Mouse (Mus musculus) liver, adult 2 months (tissue): ENCODE measurements around the gene Cdkn2d. TPM values are rescaled to one million over a fixed set of nuclear protein-coding genes. Genes with fewer than 3 reads are reported as not detected.
A peak's percentile ranks its signal among the peaks of the same experiment; 100 is the strongest.
"Not testable (repeated sequence)": the region's sequence is repeated elsewhere in the genome, so short reads cannot be mapped to it uniquely, and the experiment has no call there.

Source experiments
- DNase-seq: peaks from one replicate; pipeline ENCODE4 v3.0.0-alpha.2; 2011; ENCODE audit warnings: low read depth, low spot score; ENCODE audit errors: extremely low read depth
- H3K27ac ChIP-seq: fragments of 200-500 bp; replicated peaks from 2 replicates; pipeline ENCODE4 v1.5.1; 2012; ENCODE audit warnings: low read depth, mild to moderate bottlenecking, control low read depth, inconsistent platforms, low read length; ENCODE audit not compliant: insufficient read depth
- H3K27me3 ChIP-seq: fragments of 200-500 bp; 2 replicates; pipeline ENCODE4 v1.6.1; 2012; ENCODE audit warnings: mild to moderate bottlenecking, moderate library complexity, low read length, inconsistent platforms; ENCODE audit not compliant: control insufficient read depth, insufficient read depth
- H3K36me3 ChIP-seq: fragments of 200-500 bp; 2 replicates; pipeline ENCODE4 v1.6.1; 2012; ENCODE audit warnings: low read length, inconsistent platforms; ENCODE audit not compliant: control insufficient read depth, insufficient read depth
- H3K4me1 ChIP-seq: fragments of 200-500 bp; 2 replicates; pipeline ENCODE4 v1.6.1; 2011; ENCODE audit warnings: low read length; ENCODE audit not compliant: control insufficient read depth, insufficient read depth
- H3K4me3 ChIP-seq: fragments of 200-500 bp; 2 replicates; pipeline ENCODE4 v1.5.1; 2011; ENCODE audit warnings: low read depth, mild to moderate bottlenecking, control low read depth, low read length, moderate library complexity; ENCODE audit not compliant: insufficient read depth
- H3K79me2 ChIP-seq: fragments of 200-500 bp; 2 replicates; pipeline ENCODE4 v1.6.1; 2012; ENCODE audit warnings: inconsistent platforms, mild to moderate bottlenecking, low read length, moderate library complexity; ENCODE audit not compliant: control insufficient read depth, insufficient read depth
- H3K9ac ChIP-seq: fragments of 200-500 bp; 2 replicates; pipeline ENCODE4 v1.6.1; 2012; ENCODE audit warnings: low read depth, mild to moderate bottlenecking, control low read depth, inconsistent platforms, low read length
- CTCF ChIP-seq: fragments of 200-500 bp; IDR thresholded peaks from 2 replicates; pipeline ENCODE4 v1.5.1; 2011; ENCODE audit warnings: low read depth, low read length, control low read depth
- POLR2A ChIP-seq: fragments of 200-500 bp; IDR thresholded peaks from 2 replicates; pipeline ENCODE4 v1.6.1; 2011; ENCODE audit warnings: low read length, control low read depth; ENCODE audit not compliant: insufficient read depth; ENCODE audit errors: extremely low read depth
- WGBS: fragments of 180-500 bp; shearing (Covaris S2); methylation state at CpG from one replicate; pipeline ENCODE4 v1.1.7; 2018; 5-methylcytosine and 5-hydroxymethylcytosine counted together
- polyA plus RNA-seq: library from polyadenylated mRNA; depleted of rRNA; stranded (reverse); fragments of >200 nt; gene quantifications from 2 replicates; pipeline ENCODE4 v1.2.3, GENCODE M21; 2012
- total RNA-seq: library from RNA; depleted of rRNA; stranded (reverse); fragments of >200 nt; gene quantifications from 2 replicates; pipeline ENCODE4 v1.2.3, GENCODE M21; 2014

The Cdkn2d gene
- total and polyA plus RNA-seq, 2 experiments = 3.0 to 5.1 TPM

DNA sequence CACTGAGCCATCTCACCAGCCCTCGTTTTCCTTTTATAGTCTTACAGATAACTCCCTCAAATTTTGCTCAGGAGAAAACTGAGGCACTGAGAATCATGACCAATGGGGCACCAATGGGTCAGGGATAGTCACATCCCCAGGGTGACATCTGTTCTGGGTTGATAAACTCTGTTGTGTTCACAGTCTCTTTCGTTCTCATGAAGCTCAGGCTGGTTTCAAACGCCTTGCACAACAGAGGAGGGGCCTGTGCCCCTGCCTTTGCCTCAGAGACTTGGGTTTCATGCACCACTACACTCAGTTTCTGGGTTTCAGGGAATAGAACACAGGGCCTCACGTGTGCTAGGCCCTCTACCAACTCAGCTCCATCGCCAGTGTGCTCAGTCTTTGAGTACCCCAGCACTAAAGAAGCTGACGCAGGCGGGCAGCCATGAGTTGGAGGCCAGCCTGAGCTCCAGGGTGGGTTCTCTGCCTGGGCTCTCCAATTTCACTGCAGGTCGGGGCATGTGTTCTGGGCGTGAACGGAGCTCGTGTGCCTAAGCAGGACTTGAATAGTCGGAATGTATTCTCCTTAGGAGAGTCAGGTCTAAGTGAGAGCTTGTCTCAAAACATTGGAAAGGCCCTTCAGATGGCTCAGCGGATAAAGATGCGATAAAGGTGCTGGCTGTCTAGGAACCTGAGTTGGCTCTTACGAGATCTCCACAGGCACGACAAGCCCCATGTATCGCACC is 26.8 kb downstream of the Cdkn2d start:
- DNase-seq = no peak
- no peaks in the 10 kb centered on the region for H3K27me3 ChIP-seq
- WGBS = 47% methylated on average over 17 of the region's 17 CpGs
- peaks cover 7% of the 10 kb centered on the region; the same call in 1 of the 2 replicates for H3K36me3 ChIP-seq
- H3K4me1 ChIP-seq = peaks cover 8% of the 10 kb centered on the region
- H3K27ac ChIP-seq = no peak overlapping the region
- H3K4me3 ChIP-seq = no peak overlapping the region
- peak overlapping the region; percentile 36; the same call in 1 of the 2 replicates for H3K9ac ChIP-seq
- TF ChIP-seq POLR2A (no peak), CTCF (no peak)
- peaks cover 7% of the 10 kb centered on the region; the same call in 1 of the 2 replicates for H3K79me2 ChIP-seq

DNA sequence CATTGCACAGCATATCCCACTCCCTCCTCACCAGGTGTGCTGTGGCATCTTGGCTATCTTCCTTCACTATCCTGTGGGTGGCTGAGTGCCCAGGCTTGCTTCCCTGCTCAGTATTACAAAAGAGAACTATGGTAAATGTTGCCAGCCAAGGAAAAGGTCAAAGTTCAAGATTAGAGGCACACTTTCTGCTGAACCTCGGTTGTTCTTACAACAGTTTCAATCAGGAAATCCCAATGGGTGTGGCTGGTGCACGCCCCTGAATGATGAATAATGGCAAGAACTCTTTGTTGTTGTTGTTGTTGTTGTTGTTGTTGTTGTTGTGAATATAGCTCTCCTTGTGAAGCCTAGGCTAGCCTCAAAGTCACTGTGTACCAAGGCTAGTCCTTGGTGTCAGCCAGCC is 29.4 kb downstream of the Cdkn2d start:
- Histone ChIP-seq H3K27ac (no peak overlapping the region), H3K4me1 (peaks cover 8% of the 10 kb centered on the region), H3K4me3 (no peak overlapping the region), H3K27me3 (no peaks in the 10 kb centered on the region), H3K79me2 (peaks cover 7% of the 10 kb centered on the region; the same call in 1 of the 2 replicates), H3K9ac (no peak overlapping the region), H3K36me3 (no peaks in the 10 kb centered on the region)
- TF ChIP-seq CTCF = no peak
- no peak for TF ChIP-seq POLR2A
- 9% methylated on average over 2 of the region's 2 CpGs for WGBS
- DNase-seq = peak; percentile 92

DNA sequence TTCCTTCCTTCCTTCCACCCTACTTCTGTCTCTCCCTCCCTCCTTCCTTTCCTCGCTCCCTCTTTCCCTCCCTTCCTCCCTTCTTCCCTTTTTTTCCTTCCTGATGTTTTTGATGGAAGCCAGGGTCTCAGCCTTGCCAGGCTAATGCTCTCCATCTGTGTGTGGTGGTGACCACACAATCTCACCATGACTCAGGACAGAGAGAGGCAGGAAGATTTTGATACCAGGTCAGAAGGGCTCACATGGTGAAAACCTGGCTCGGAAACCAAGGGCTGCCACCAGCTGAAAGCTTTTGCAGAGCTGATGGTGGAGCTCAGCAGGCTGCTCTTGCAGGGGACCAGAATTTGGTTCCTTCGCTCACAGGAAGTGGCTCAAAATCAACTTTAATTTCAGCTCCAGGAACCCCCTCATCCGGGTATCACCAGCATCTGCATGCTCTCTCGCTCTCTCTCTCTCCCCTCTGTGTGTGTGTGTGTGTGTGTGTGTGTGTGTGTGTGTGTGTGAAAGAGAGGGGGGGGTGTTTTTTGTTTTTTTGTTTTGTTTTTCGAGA is 30.6 kb downstream of the Cdkn2d start:
- Histone ChIP-seq H3K36me3 (no peaks in the 10 kb centered on the region), H3K4me1 (peaks cover 6% of the 10 kb centered on the region), H3K4me3 (no peak overlapping the region), H3K9ac (no peak overlapping the region), H3K79me2 (peaks cover 4% of the 10 kb centered on the region; the same call in 1 of the 2 replicates), H3K27ac (no peak overlapping the region), H3K27me3 (no peaks in the 10 kb centered on the region)
- 87% methylated on average over 6 of the region's 6 CpGs for WGBS
- no peak for DNase-seq
- TF ChIP-seq CTCF (no peak), POLR2A (no peak)

DNA sequence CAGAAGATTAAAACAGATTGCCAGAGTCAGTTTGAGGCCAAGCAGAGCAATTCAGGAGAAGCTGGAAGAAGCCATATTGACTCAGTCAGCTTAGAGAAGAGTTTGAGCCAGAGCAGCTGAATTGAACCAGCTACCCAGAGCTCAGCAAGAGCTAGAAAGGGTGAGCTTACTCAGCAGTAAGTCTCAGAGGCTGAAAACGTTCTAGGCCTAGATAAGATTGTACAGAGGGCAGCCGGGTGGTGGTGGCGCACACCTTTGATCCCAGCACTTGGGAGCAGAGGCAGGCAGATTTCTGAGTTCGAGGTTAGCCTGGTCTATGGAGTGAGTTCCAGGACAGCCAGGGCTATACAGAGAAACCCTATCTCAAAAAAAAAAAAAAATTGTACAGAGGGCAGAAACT is 34.9 kb downstream of the Cdkn2d start:
- H3K4me1 ChIP-seq, H3K27me3 ChIP-seq, H3K4me3 ChIP-seq, H3K36me3 ChIP-seq, DNase-seq, H3K27ac ChIP-seq, H3K79me2 ChIP-seq, H3K9ac ChIP-seq: not testable (repeated sequence)
- 89% methylated on average over 4 of the region's 4 CpGs for WGBS

DNA sequence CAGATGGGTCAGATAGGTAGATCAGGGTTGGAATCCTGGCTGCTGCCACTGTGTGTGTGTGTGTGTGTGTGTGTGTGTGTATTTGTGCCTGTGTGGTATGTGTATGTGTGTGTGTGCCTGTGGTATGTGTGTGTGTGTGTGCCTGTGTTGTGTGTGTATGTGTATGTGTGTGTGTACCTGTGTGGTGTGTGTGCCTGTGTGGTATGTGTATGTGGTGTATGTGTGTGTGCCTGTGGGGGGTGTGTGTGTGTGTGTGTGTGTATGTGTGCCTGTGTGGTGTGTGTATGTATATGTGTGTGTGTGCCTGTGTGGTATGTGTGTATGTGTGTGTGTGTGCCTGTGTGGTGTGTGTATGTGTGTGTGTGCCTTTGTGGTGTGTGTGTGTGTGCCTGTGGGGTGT is 36.5 kb downstream of the Cdkn2d start:
- TF ChIP-seq POLR2A (no peak), CTCF (no peak)
- no peaks in the 10 kb centered on the region for H3K36me3 ChIP-seq

DNA sequence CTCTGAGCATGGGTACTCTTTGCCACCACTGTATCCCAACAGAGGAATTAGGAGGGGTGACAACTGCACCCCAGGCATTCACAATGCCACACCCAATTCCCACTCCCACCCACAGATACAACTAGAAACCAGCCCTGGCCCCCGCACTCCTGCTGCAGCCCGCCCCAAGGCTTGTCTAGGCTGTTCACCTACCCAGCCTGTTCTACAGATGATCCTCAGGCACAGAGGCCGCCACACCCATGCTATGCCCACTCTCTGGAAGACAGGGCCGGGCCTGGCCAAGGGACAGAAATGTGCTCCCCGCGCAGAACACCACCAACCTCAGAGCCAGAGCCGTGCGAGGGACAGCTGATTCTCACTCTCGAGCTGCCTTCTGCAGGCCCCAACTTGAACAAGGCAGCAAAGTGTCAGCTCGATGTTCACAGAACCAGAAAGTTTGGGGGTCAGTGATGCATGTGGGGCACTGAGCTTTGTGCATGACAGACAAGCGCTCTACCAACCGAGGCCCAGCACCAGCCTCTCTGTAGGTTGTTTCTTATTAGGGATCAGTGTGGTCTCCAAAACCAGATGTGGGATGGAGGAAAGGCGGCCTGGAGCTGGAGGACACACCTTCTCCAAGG is 40.0 kb downstream of the Cdkn2d start:
- WGBS = 85% methylated on average over 13 of the region's 13 CpGs
- no peak for DNase-seq
- H3K79me2 ChIP-seq = no peaks in the 10 kb centered on the region
- H3K4me1 ChIP-seq = peaks cover 26% of the 10 kb centered on the region
- no peaks in the 10 kb centered on the region for H3K27me3 ChIP-seq
- H3K36me3 ChIP-seq = no peaks in the 10 kb centered on the region
- H3K27ac ChIP-seq = peak overlapping the region; percentile 26
- no peak overlapping the region for H3K4me3 ChIP-seq
- no peak overlapping the region for H3K9ac ChIP-seq
- TF ChIP-seq POLR2A = no peak
- TF ChIP-seq CTCF = no peak

More for the DNA sequence above, 36.5 kb downstream of the Cdkn2d start:
- Histone ChIP-seq H3K4me3 (no peak overlapping the region), H3K27ac (no peak overlapping the region), H3K27me3 (no peaks in the 10 kb centered on the region), H3K9ac (no peak overlapping the region), H3K79me2 (no peaks in the 10 kb centered on the region), H3K4me1 (peaks cover 18% of the 10 kb centered on the region)
- DNase-seq = no peak
